Mouse (Mus musculus) kidney, postnatal 4 days (tissue): ENCODE measurements around the gene Kcnc3.

Source experiments
- DNase-seq, 2 experiments: peaks; one replicate each; pipeline ENCODE4 v3.0.0; 2021; ENCODE audit warnings: mixed read lengths in 2 of 2

Kcnc3 gene

GRCm38 (mm10) chr7:44571811-44572210 lies 18.7 kb upstream of the Kcnc3 start:
- DNase-seq: peak in 1 of 2 experiments; percentile 36

GRCm38 (mm10) chr7:44572213-44572701 lies 18.2 kb upstream of the Kcnc3 start, which contains the start of gene Napsa:
TSS of gene Napsa (plus strand) at chr7:44572380.
- peak; percentile 60 to 70 for DNase-seq

GRCm38 (mm10) chr7:44572956-44573484 lies 17.4 kb upstream of the Kcnc3 start:
- DNase-seq: no peak

GRCm38 (mm10) chr7:44576333-44576844 lies 14.1 kb upstream of the Kcnc3 start:
- DNase-seq: no peak

GRCm38 (mm10) chr7:44581637-44582036 lies 8.8 kb upstream of the Kcnc3 start:
- no peak for DNase-seq

GRCm38 (mm10) chr7:44582709-44583108 lies 7.8 kb upstream of the Kcnc3 start:
- no peak for DNase-seq

GRCm38 (mm10) chr7:44583146-44583545 lies 7.3 kb upstream of the Kcnc3 start:
- no peak for DNase-seq

GRCm38 (mm10) chr7:44584265-44584804 lies 6.1 kb upstream of the Kcnc3 start:
- DNase-seq: no peak

GRCm38 (mm10) chr7:44584921-44585320 lies 5.5 kb upstream of the Kcnc3 start:
- DNase-seq: no peak

- no peak for DNase-seq
Measured at GRCm38 (mm10) chr7:44585606-44586005, 4.9 kb upstream of the Kcnc3 start.

- DNase-seq: peak in 1 of 2 experiments; percentile 21
Measured at GRCm38 (mm10) chr7:44586518-44586917, 3.9 kb upstream of the Kcnc3 start.

- DNase-seq: peak; percentile 65 to 70
Measured at GRCm38 (mm10) chr7:44586930-44587329, 3.5 kb upstream of the Kcnc3 start.

GRCm38 (mm10) chr7:44587676-44588075 lies 2.8 kb upstream of the Kcnc3 start:
- DNase-seq: no peak

GRCm38 (mm10) chr7:44588338-44588737 lies 2.1 kb upstream of the Kcnc3 start:
- DNase-seq: no peak

- peak; percentile 82 to 89 for DNase-seq
Measured at GRCm38 (mm10) chr7:44589149-44589548, 1.3 kb upstream of the Kcnc3 start.

- DNase-seq: peak in 1 of 2 experiments; percentile 49
Measured at GRCm38 (mm10) chr7:44589946-44590345, 518 bp upstream of the Kcnc3 start.

- DNase-seq: no peak
Measured at GRCm38 (mm10) chr7:44591348-44592116, 1.1 kb downstream of the Kcnc3 start.

- no peak for DNase-seq
Measured at GRCm38 (mm10) chr7:44593051-44593450, 2.6 kb downstream of the Kcnc3 start.

GRCm38 (mm10) chr7:44593775-44594174 lies 3.3 kb downstream of the Kcnc3 start:
- peak; percentile 94 for DNase-seq

GRCm38 (mm10) chr7:44594291-44594690 lies 3.8 kb downstream of the Kcnc3 start:
- DNase-seq: no peak

GRCm38 (mm10) chr7:44595131-44595561 lies 4.7 kb downstream of the Kcnc3 start:
- no peak for DNase-seq

GRCm38 (mm10) chr7:44596051-44596450 lies 5.6 kb downstream of the Kcnc3 start:
- no peak for DNase-seq

GRCm38 (mm10) chr7:44596996-44597538 lies 6.6 kb downstream of the Kcnc3 start:
- no peak for DNase-seq
